Mouse (Mus musculus) embryonic facial prominence, embryonic 14.5 days (tissue): ENCODE measurements around the gene Hs3st2. TPM values are rescaled to one million over a fixed set of nuclear protein-coding genes. Genes with fewer than 3 reads are reported as not detected.

Experiments
- ATAC-seq: fragments of 200-750 bp; cut with Nextera tagmentation; 2 replicates; pipeline ENCODE4 v1.8.0; 2017; ENCODE audit warnings: low read depth, moderate number of reproducible peaks, moderate TSS enrichment
- DNase-seq: peaks from one replicate; pipeline ENCODE4 v3.0.0-alpha.2; 2015; ENCODE audit warnings: low spot score
- H3K27ac ChIP-seq: fragments of 300-500 bp; sonication (generic); replicated peaks from 2 replicates; pipeline ENCODE4 v1.5.1; 2014; ENCODE audit warnings: low read depth, mild to moderate bottlenecking, low read length, moderate library complexity
- H3K27me3 ChIP-seq: fragments of 300-500 bp; sonication (generic); replicated peaks from 2 replicates; pipeline ENCODE4 v1.6.1; 2014; ENCODE audit warnings: low read length; ENCODE audit not compliant: control insufficient read depth, insufficient read depth
- H3K36me3 ChIP-seq: fragments of 300-500 bp; sonication (generic); 2 replicates; pipeline ENCODE4 v1.6.1; 2014; ENCODE audit warnings: low read length, mixed read lengths; ENCODE audit not compliant: control insufficient read depth, insufficient read depth
- H3K4me1 ChIP-seq: fragments of 300-500 bp; sonication (generic); 2 replicates; pipeline ENCODE4 v1.6.1; 2014; ENCODE audit warnings: antibody characterized with exemption, low read length; ENCODE audit not compliant: control insufficient read depth, insufficient read depth
- H3K4me2 ChIP-seq: fragments of 300-500 bp; sonication (generic); 2 replicates; pipeline ENCODE4 v1.6.1; 2014; ENCODE audit warnings: low read depth, mild to moderate bottlenecking, low read length, moderate library complexity, mixed read lengths
- H3K4me3 ChIP-seq: fragments of 300-500 bp; sonication (generic); 2 replicates; pipeline ENCODE4 v1.5.1; 2014; ENCODE audit warnings: low read depth, mild to moderate bottlenecking, low read length
- H3K9ac ChIP-seq: fragments of 300-500 bp; sonication (generic); 2 replicates; pipeline ENCODE4 v1.6.1; 2014; ENCODE audit warnings: low read depth, mild to moderate bottlenecking, low read length, moderate library complexity, mixed read lengths
- H3K9me3 ChIP-seq: fragments of 300-500 bp; sonication (generic); 2 replicates; pipeline ENCODE4 v1.6.1; 2016; ENCODE audit warnings: low read length; ENCODE audit not compliant: control insufficient read depth
- WGBS: fragments of 180-500 bp; shearing (Covaris S2); extraction: QIAGEN DNeasy Blood & Tissue Kit; methylation state at CpG from one replicate; pipeline ENCODE4 v1.1.7; 2014; 5-methylcytosine and 5-hydroxymethylcytosine counted together
- polyA plus RNA-seq: library from polyadenylated mRNA; unstranded; fragments of >200 nt; fragmentation: Nextera tagmentation; extraction: Ambion mirVana; gene quantifications from 2 replicates; pipeline ENCODE4 v1.2.1, GENCODE M21; 2014

Gene Hs3st2
- polyA plus RNA-seq, 1 experiment from 2014 or later: 1.4 TPM

DNA sequence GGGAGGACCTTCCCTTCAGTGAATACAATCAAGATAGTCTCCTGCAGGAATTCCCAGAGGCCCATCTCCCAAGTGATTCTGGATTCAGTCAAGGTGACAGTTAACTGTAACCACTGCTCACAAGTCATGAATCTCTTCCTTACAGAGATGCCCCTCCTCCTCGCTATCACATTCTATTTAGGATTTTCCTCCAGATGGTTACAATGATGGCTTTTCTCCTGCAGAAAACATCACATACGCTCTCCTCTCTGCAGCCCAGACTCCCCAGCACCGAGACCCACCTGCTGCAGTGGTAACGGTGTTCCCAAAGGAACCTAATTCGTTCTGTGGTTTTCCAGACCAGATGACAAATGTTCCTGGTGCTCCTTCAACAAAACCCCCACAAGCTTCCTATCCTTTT is 49.5 kb downstream of the Hs3st2 start:
- Histone ChIP-seq H3K9me3 (no peaks in the 10 kb centered on the region), H3K9ac (no peak overlapping the region), H3K36me3 (no peaks in the 10 kb centered on the region), H3K4me2 (no peak overlapping the region), H3K27me3 (no peaks in the 10 kb centered on the region), H3K4me1 (no peaks in the 10 kb centered on the region), H3K27ac (no peak overlapping the region), H3K4me3 (no peak overlapping the region)
- no peak for DNase-seq
- ATAC-seq: no peak
- 67% methylated on average over 5 of the region's 5 CpGs for WGBS

DNA sequence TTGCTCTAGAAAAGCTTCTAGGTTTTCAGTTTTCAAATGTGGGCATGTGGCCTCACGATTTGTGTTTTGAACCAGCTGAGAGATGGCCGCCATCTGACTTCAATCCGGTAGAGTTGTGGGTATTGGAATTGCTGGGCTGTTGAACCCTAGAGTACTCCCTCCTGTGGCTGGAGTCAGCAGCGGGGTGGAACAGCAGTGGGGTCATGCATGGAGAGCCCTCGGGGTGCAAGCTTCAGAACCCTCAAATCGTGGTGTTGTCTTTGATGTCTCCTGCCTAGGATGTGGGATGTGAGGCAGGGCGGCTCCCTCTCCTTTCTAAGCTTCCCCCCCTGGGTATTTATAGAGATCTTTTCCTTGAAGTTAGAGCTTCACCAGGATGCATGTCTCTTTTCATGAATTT is 52.7 kb downstream of the Hs3st2 start:
- H3K4me1 ChIP-seq: no peaks in the 10 kb centered on the region
- H3K36me3 ChIP-seq: no peaks in the 10 kb centered on the region
- no peaks in the 10 kb centered on the region for H3K9me3 ChIP-seq
- no peaks in the 10 kb centered on the region for H3K27me3 ChIP-seq
- no peak for ATAC-seq
- H3K4me3 ChIP-seq: no peak overlapping the region
- WGBS: 55% methylated on average over 7 of the region's 7 CpGs
- DNase-seq: no peak
- no peak overlapping the region for H3K9ac ChIP-seq
- no peak overlapping the region for H3K4me2 ChIP-seq
- no peak overlapping the region for H3K27ac ChIP-seq

DNA sequence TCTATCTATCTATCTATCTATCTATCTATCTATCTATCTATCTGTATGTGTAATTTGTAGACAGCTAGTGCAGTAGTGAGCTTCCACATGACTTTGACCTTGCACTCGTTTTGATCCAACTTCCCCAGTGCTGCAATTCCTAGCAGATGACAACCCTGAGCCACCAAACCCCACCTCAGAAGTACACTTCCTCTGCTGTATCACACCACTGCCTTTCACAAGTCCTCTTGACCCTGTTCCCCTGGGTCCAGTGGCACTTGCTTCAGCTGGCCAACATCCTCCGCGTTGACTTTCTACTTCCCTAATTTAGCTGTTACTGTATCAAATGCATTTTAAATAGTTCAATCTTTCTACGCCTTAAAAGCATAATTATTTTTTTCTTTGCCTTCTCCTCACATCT is 54.6 kb downstream of the Hs3st2 start:
- no peak overlapping the region for H3K4me3 ChIP-seq
- no peak for DNase-seq
- WGBS: 77% methylated on average over 4 of the region's 4 CpGs

DNA sequence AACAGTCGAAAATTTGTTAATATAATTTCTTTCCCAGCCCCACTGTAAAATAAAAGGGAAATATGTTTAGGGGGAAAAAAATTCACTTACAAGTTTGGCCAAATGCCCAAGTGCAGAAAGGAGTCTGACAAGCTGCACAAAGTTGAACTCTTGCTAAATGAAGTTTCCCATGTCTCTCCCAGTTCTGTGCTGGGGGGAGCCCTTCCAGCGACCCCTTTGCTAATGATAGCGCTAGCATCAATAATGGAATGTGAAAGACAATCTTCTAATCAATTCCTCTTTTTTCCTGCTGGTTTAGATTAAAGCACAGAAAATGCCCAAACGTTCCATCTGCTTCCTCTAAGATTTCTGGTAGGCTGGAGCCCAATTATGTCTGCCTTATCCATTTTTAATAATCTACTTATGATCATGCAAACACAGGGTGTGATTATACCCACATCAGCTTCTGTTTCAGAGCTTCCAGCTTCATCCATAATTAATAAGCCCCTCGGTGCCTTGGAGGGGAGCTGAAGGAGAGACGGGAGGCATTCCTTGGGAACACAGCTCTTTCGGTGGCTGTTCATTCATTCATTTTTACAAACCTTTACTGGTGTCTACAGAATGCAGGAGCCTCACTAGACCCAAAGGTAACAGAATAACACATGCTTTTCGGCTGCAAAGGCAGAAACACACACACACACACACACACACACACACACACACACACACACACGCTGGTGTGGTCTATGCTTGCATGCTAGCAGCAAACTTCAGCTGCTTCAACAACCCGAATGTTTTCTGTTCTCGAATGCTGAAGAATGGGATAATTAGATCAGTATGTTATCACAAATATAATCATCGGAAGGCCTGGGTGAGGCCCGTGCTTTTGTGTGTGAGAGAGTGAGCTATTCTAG is 59.5 kb downstream of the Hs3st2 start:
- WGBS: 30% methylated on average over 13 of the region's 13 CpGs
- no peak for ATAC-seq

More for the DNA sequence above, 54.6 kb downstream of the Hs3st2 start:
- Histone ChIP-seq H3K36me3 (no peaks in the 10 kb centered on the region), H3K27ac (no peak overlapping the region), H3K9me3 (no peaks in the 10 kb centered on the region), H3K4me1 (peaks cover 7% of the 10 kb centered on the region; the same call in 1 of the 2 replicates), H3K4me2 (no peak overlapping the region), H3K9ac (no peak overlapping the region), H3K27me3 (no peaks in the 10 kb centered on the region)
- ATAC-seq: no peak

DNA sequence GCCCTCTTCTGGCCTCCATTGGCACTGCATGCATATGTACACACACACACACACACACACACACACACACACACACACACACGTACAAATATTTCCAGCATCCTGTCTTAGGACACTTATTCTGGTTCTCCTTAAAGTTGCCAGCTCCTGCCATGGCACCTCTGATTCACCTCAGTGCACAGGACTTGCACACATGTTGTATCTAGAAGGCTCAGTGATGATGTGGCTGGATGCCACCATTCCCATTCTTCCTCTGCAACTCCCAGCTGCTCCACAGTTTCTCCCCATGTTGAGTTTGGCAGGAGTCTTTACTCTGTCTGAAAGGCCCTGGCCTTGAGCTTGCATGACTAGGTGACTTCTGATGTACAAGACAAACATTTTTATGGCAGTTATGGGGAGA is 65.1 kb downstream of the Hs3st2 start:
- DNase-seq: no peak
- no peak overlapping the region for H3K4me2 ChIP-seq
- H3K9ac ChIP-seq: no peak overlapping the region
- no peak for ATAC-seq
- no peak overlapping the region for H3K27ac ChIP-seq
- H3K36me3 ChIP-seq: no peaks in the 10 kb centered on the region
- 94% methylated on average over 1 of the region's 1 CpGs for WGBS
- H3K4me1 ChIP-seq: no peaks in the 10 kb centered on the region
- H3K9me3 ChIP-seq: no peaks in the 10 kb centered on the region
- H3K4me3 ChIP-seq: no peak overlapping the region
- H3K27me3 ChIP-seq: no peaks in the 10 kb centered on the region

More for the DNA sequence above, 59.5 kb downstream of the Hs3st2 start:
- Histone ChIP-seq H3K27me3 (no peaks in the 10 kb centered on the region), H3K36me3 (no peaks in the 10 kb centered on the region), H3K9ac (no peak overlapping the region), H3K27ac (no peak overlapping the region), H3K4me3 (no peak overlapping the region), H3K4me2 (no peak overlapping the region), H3K4me1 (peaks cover 7% of the 10 kb centered on the region; the same call in 1 of the 2 replicates), H3K9me3 (no peaks in the 10 kb centered on the region)
- DNase-seq: peak; percentile 31

DNA sequence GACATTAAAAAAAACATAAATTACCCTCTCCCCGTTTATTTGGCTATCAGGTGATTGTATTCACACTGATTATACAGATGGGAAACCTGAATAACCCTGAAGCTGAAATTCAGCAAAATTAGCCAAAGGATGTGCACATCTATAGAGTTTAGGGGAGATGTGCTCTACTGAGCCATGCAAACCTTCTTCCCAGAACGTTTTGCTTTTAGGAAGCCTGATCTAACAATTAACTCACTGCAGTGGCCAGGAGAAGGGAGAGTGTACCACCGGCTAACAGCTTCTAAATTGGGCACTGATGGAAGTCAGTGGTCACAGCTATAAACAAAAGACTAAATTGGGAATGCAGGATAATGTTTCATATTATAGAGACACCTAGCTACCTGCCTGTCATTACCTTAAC is 66.4 kb downstream of the Hs3st2 start:
- no peak overlapping the region for H3K4me3 ChIP-seq

DNA sequence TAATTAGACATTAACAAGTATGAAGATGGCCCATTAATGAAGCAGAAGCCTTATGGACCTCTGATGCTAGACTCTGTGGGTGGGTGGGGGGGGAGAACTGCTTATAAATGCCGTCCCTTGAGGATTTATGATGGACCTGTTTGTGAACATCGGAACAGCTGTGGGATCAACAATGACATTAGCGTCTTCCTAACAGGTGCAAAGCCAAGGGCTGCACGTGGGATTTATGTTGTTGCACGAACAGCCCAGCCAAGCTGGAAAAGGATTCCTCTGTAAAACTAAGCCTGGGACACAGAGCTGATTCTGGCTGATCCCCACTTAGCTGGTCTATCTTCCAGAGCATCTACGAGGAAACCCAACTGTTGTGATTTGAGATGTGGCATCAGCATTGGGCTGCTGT is 69.0 kb downstream of the Hs3st2 start:
- 71% methylated on average over 6 of the region's 6 CpGs for WGBS
- Histone ChIP-seq H3K36me3 (no peaks in the 10 kb centered on the region), H3K27ac (no peak overlapping the region), H3K9ac (no peak overlapping the region), H3K27me3 (no peaks in the 10 kb centered on the region), H3K4me3 (no peak overlapping the region), H3K4me2 (no peak overlapping the region), H3K9me3 (no peaks in the 10 kb centered on the region), H3K4me1 (no peaks in the 10 kb centered on the region)
- DNase-seq (peak; percentile 40), ATAC-seq (no peak)

More for the DNA sequence above, 66.4 kb downstream of the Hs3st2 start:
- no peak for ATAC-seq
- Histone ChIP-seq H3K9ac (no peak overlapping the region), H3K4me2 (no peak overlapping the region), H3K36me3 (no peaks in the 10 kb centered on the region), H3K27me3 (no peaks in the 10 kb centered on the region), H3K9me3 (no peaks in the 10 kb centered on the region), H3K4me1 (no peaks in the 10 kb centered on the region), H3K27ac (no peak overlapping the region)
- DNase-seq: no peak
- WGBS: 39% methylated on average over 3 of the region's 3 CpGs

DNA sequence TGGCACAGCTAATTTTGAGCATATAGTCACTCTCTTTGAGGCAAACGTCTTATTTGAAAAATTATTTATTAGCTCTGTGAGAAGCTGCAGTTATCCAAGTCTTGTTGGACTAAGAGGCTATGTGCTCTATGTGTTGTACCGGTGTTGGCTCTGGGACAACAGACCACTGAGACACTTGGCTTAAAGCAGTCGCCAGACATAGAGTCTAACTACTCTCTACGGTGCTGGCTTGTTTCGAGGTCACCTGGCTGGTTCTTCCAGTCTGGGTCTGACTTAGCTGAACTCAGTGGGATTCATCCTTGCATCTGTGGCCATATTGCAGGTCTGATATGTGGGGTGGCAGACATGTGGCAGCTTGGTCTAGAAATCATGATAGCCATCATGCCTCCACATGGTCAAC is 72.8 kb downstream of the Hs3st2 start:
- Histone ChIP-seq H3K27me3 (no peaks in the 10 kb centered on the region), H3K27ac (no peak overlapping the region), H3K4me2 (no peak overlapping the region), H3K4me1 (no peaks in the 10 kb centered on the region), H3K9ac (no peak overlapping the region), H3K4me3 (no peak overlapping the region), H3K36me3 (no peaks in the 10 kb centered on the region), H3K9me3 (no peaks in the 10 kb centered on the region)
- no peak for DNase-seq
- WGBS: 92% methylated on average over 5 of the region's 5 CpGs
- ATAC-seq: no peak

DNA sequence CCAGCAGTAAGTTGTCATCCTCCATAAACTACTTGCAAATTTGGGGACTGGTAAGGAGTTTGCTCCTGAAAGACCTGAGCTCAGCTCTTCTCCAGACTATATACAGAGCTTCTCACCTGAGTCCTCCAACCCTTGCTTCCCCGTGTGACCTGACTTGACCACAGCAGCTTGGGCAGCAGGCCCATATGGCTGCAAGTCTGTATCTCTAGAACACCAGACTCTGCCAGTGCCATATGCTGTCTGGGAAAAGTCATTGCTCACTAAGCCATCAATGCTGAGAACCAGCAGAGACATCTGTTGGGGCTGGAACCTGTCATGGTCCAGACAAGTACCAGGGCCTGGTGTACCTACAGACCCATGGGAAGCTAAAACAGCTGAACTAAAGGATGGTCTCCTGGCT is 73.5 kb downstream of the Hs3st2 start:
- Histone ChIP-seq H3K4me3 (no peak overlapping the region), H3K36me3 (no peaks in the 10 kb centered on the region), H3K9me3 (no peaks in the 10 kb centered on the region), H3K9ac (no peak overlapping the region), H3K4me1 (no peaks in the 10 kb centered on the region), H3K27me3 (no peaks in the 10 kb centered on the region), H3K4me2 (no peak overlapping the region), H3K27ac (no peak overlapping the region)
- DNase-seq: no peak
- no peak for ATAC-seq
- WGBS: 79% methylated on average over 1 of the region's 1 CpGs
